Mouse (Mus musculus): Measurements from ENCODE around the gene Mars.
"Not testable (repeated sequence)": the region's sequence is repeated elsewhere in the genome, so short reads cannot be mapped to it uniquely, and the experiment has no call there.

Mars gene

GRCm38 (mm10) chr10:127336952-127337351 lies 25.4 kb upstream of the Mars start:
- no peak for DNase-seq

GRCm38 (mm10) chr10:127335271-127335670 lies 23.7 kb upstream of the Mars start:
- DNase-seq, result no peak

- no peak for DNase-seq
Measured at GRCm38 (mm10) chr10:127333152-127333551, 21.6 kb upstream of the Mars start.

- no peak for DNase-seq
Measured at GRCm38 (mm10) chr10:127332211-127332874, 20.8 kb upstream of the Mars start.

- no peak for DNase-seq
Measured at GRCm38 (mm10) chr10:127330212-127330611, 18.6 kb upstream of the Mars start.

GRCm38 (mm10) chr10:127327461-127328145 lies 16.0 kb upstream of the Mars start:
- DNase-seq, result no peak

- DNase-seq, result no peak
Measured at GRCm38 (mm10) chr10:127326828-127327227, 15.2 kb upstream of the Mars start.

- DNase-seq, result peak in 1 of 2 experiments; percentile 25
Measured at GRCm38 (mm10) chr10:127326017-127326801, 14.6 kb upstream of the Mars start.

GRCm38 (mm10) chr10:127325454-127326016 lies 13.9 kb upstream of the Mars start:
- DNase-seq, result no peak

- peak; percentile 49 to 68 for DNase-seq
Measured at GRCm38 (mm10) chr10:127324495-127324894, 12.9 kb upstream of the Mars start.

- no peak for DNase-seq
Measured at GRCm38 (mm10) chr10:127323131-127323855, 11.7 kb upstream of the Mars start.

GRCm38 (mm10) chr10:127322669-127323068 lies 11.1 kb upstream of the Mars start:
- DNase-seq, result no peak

GRCm38 (mm10) chr10:127322178-127322577 lies 10.6 kb upstream of the Mars start:
- DNase-seq, result no peak

- no peak for DNase-seq
Measured at GRCm38 (mm10) chr10:127321621-127322020, 10.0 kb upstream of the Mars start, which contains the start of gene Arhgap9. Gene Arhgap9 (plus strand): TSS chr10:127321964.

GRCm38 (mm10) chr10:127319969-127320368 lies 8.4 kb upstream of the Mars start:
- no peak for DNase-seq

GRCm38 (mm10) chr10:127318009-127318408 lies 6.4 kb upstream of the Mars start:
- DNase-seq, result no peak

- no peak for DNase-seq
Measured at GRCm38 (mm10) chr10:127317277-127317676, 5.7 kb upstream of the Mars start.

GRCm38 (mm10) chr10:127314950-127315349 lies 3.4 kb upstream of the Mars start:
- not testable (repeated sequence) for DNase-seq

- DNase-seq, result not testable (repeated sequence)
Measured at GRCm38 (mm10) chr10:127313516-127313915, 1.9 kb upstream of the Mars start.

GRCm38 (mm10) chr10:127312858-127313257 lies 1.3 kb upstream of the Mars start:
- DNase-seq, result no peak

- peak; percentile 75 to 87 for DNase-seq
Measured at GRCm38 (mm10) chr10:127312356-127312676, 730 bp upstream of the Mars start.

Data from kidney, adult 8-10 months (tissue).